Mouse (Mus musculus) erythroblast, embryonic 14.5 days (primary cell): Measurements from ENCODE around the gene Rab20. TPM values are rescaled to one million over a fixed set of nuclear protein-coding genes. Genes with fewer than 3 reads are reported as not detected.

Experiments used
- H3K27me3 ChIP-seq: 2 replicates; pipeline ENCODE4 v1.6.1; 2012; ENCODE audit warnings: inconsistent platforms; ENCODE audit not compliant: control insufficient read depth
- H3K36me3 ChIP-seq: 2 replicates; pipeline ENCODE4 v1.6.1; 2012; ENCODE audit warnings: mild to moderate bottlenecking, inconsistent platforms; ENCODE audit not compliant: control insufficient read depth
- H3K4me1 ChIP-seq: 2 replicates; pipeline ENCODE4 v1.6.1; 2012; ENCODE audit warnings: inconsistent platforms; ENCODE audit not compliant: control insufficient read depth
- H3K4me3 ChIP-seq: replicated peaks from 2 replicates; pipeline ENCODE3; 2012; ENCODE audit warnings: moderate library complexity, mild to moderate bottlenecking, inconsistent platforms
- H3K9me3 ChIP-seq: 2 replicates; pipeline ENCODE4 v1.6.1; 2012; ENCODE audit warnings: low read length, inconsistent platforms, mixed read lengths; ENCODE audit not compliant: control insufficient read depth
- GATA1 ChIP-seq: IDR thresholded peaks from 2 replicates; pipeline ENCODE4 v1.6.1; 2012; ENCODE audit warnings: low read length, inconsistent platforms, mixed read lengths
- TAL1 ChIP-seq: IDR thresholded peaks from 3 replicates; pipeline ENCODE4 v1.6.1; 2012; ENCODE audit warnings: low read length, inconsistent platforms, mixed read lengths
- polyA plus RNA-seq: library from polyadenylated mRNA; stranded (reverse); fragments of >175 nt; gene quantifications from 2 replicates; pipeline ENCODE4 v1.2.3, GENCODE M21; 2012

The Rab20 gene
- polyA plus RNA-seq, 1 experiment = 0.05 TPM

- Histone ChIP-seq H3K9me3 (no peaks in the 10 kb centered on the region), H3K36me3 (no peaks in the 10 kb centered on the region), H3K4me3 (no peak overlapping the region), H3K27me3 (no peaks in the 10 kb centered on the region), H3K4me1 (no peaks in the 10 kb centered on the region)
- TF ChIP-seq GATA1 (no peak), TAL1 (no peak)
Observed at GRCm38 (mm10) chr8:11421968-11422367, 56.5 kb downstream of the Rab20 start.

GRCm38 (mm10) chr8:11421105-11421504, 57.4 kb downstream of the Rab20 start:
- H3K4me1 ChIP-seq = no peaks in the 10 kb centered on the region
- no peak for TF ChIP-seq TAL1
- TF ChIP-seq GATA1 = no peak
- no peaks in the 10 kb centered on the region for H3K27me3 ChIP-seq
- H3K36me3 ChIP-seq = no peaks in the 10 kb centered on the region
- no peak overlapping the region for H3K4me3 ChIP-seq
- H3K9me3 ChIP-seq = no peaks in the 10 kb centered on the region

GRCm38 (mm10) chr8:11419645-11420044, 58.9 kb downstream of the Rab20 start:
- no peak overlapping the region for H3K4me3 ChIP-seq
- TF ChIP-seq GATA1 = no peak
- no peaks in the 10 kb centered on the region for H3K9me3 ChIP-seq
- H3K4me1 ChIP-seq = no peaks in the 10 kb centered on the region
- H3K27me3 ChIP-seq = no peaks in the 10 kb centered on the region
- no peaks in the 10 kb centered on the region for H3K36me3 ChIP-seq

GRCm38 (mm10) chr8:11419232-11419631, 59.3 kb downstream of the Rab20 start:
- Histone ChIP-seq H3K9me3 (no peaks in the 10 kb centered on the region), H3K27me3 (no peaks in the 10 kb centered on the region), H3K36me3 (no peaks in the 10 kb centered on the region), H3K4me1 (no peaks in the 10 kb centered on the region), H3K4me3 (no peak overlapping the region)
- TF ChIP-seq TAL1 = no peak
- no peak for TF ChIP-seq GATA1

GRCm38 (mm10) chr8:11417762-11418161, 60.7 kb downstream of the Rab20 start:
- no peaks in the 10 kb centered on the region for H3K4me1 ChIP-seq
- no peaks in the 10 kb centered on the region for H3K36me3 ChIP-seq
- H3K4me3 ChIP-seq = no peak overlapping the region
- H3K9me3 ChIP-seq = no peaks in the 10 kb centered on the region
- H3K27me3 ChIP-seq = no peaks in the 10 kb centered on the region
- TF ChIP-seq TAL1 = no peak
- no peak for TF ChIP-seq GATA1

GRCm38 (mm10) chr8:11415089-11415488, 63.4 kb downstream of the Rab20 start:
- H3K36me3 ChIP-seq = no peaks in the 10 kb centered on the region
- TF ChIP-seq GATA1 (no peak), TAL1 (no peak)
- no peaks in the 10 kb centered on the region for H3K27me3 ChIP-seq
- no peaks in the 10 kb centered on the region for H3K4me1 ChIP-seq
- H3K4me3 ChIP-seq = no peak overlapping the region
- H3K9me3 ChIP-seq = no peaks in the 10 kb centered on the region

- Histone ChIP-seq H3K4me1 (no peaks in the 10 kb centered on the region), H3K36me3 (no peaks in the 10 kb centered on the region), H3K4me3 (no peak overlapping the region), H3K9me3 (no peaks in the 10 kb centered on the region), H3K27me3 (no peaks in the 10 kb centered on the region)
- TF ChIP-seq GATA1 = no peak
Observed at GRCm38 (mm10) chr8:11414304-11414703, 64.2 kb downstream of the Rab20 start.

GRCm38 (mm10) chr8:11412450-11412849, 66.1 kb downstream of the Rab20 start:
- H3K9me3 ChIP-seq = no peaks in the 10 kb centered on the region
- no peaks in the 10 kb centered on the region for H3K4me1 ChIP-seq
- no peak overlapping the region for H3K4me3 ChIP-seq
- TF ChIP-seq TAL1 (no peak), GATA1 (no peak)
- H3K36me3 ChIP-seq = no peaks in the 10 kb centered on the region
- H3K27me3 ChIP-seq = no peaks in the 10 kb centered on the region

- no peaks in the 10 kb centered on the region for H3K27me3 ChIP-seq
- H3K4me1 ChIP-seq = no peaks in the 10 kb centered on the region
- H3K9me3 ChIP-seq = no peaks in the 10 kb centered on the region
- H3K4me3 ChIP-seq = no peak overlapping the region
- TF ChIP-seq GATA1 = no peak
- no peak for TF ChIP-seq TAL1
- H3K36me3 ChIP-seq = no peaks in the 10 kb centered on the region
Observed at GRCm38 (mm10) chr8:11411504-11412124, 66.9 kb downstream of the Rab20 start.

- Histone ChIP-seq H3K4me3 (no peak overlapping the region), H3K9me3 (no peaks in the 10 kb centered on the region), H3K36me3 (no peaks in the 10 kb centered on the region), H3K27me3 (no peaks in the 10 kb centered on the region), H3K4me1 (no peaks in the 10 kb centered on the region)
- no peak for TF ChIP-seq TAL1
- TF ChIP-seq GATA1 = no peak
Observed at GRCm38 (mm10) chr8:11405722-11406481, 72.6 kb downstream of the Rab20 start.
